ENCODE assay signal across 20 mouse cellular contexts in genomic region chr13:3765781-3766180, GRCm38 (mm10). TPM values are rescaled to one million over a fixed set of nuclear protein-coding genes. Genes with fewer than 3 reads are reported as not detected.
"Had no signal": no experiment of that assay in that cellular context is flagged by ENCODE, and none has a peak within 500 bp of the region (broad histone marks: within the 10 kb centered on the region; RNA-seq: fewer than 3 reads in every experiment).

No protein-coding gene starts in this region.

- ATAC-seq: intestine, embryonic 15.5 days; liver, postnatal 0 days; lung, postnatal 0 days; midbrain, embryonic 13.5 days; midbrain, embryonic 16.5 days had no signal

- DNase-seq: kidney, adult 11 months; kidney, adult 8-10 months; kidney, postnatal 10 days; kidney, postnatal 36 days; layer of hippocampus, postnatal 36 days; liver, postnatal 0 days; lung, embryonic 14.5 days; right cerebral cortex, postnatal 4 days; thymus, adult 2 months; thymus, postnatal 14 days; thymus, postnatal 4 days had no signal

RNA-seq across cellular contexts. Expression of gene Calml3, which starts 38.3 kb away (rescaled TPM):
- total RNA-seq: layer of hippocampus, adult 8-10 months; layer of hippocampus, postnatal 10 days; layer of hippocampus, postnatal 36 days; left cerebral cortex, adult 2 months; left cerebral cortex, postnatal 14 days; monocyte, adult 5-6 weeks had no signal
